Mouse (Mus musculus): ENCODE measurements around the gene Thoc7.
"Not testable (repeated sequence)": the region's sequence is repeated elsewhere in the genome, so short reads cannot be mapped to it uniquely, and the experiment has no call there.

Gene Thoc7

GRCm38 (mm10) chr14:13961401-13962112 lies at the start of gene Thoc7, which contains the start of gene Atxn7:
Gene Thoc7 (minus strand): TSS chr14:13961852.
Gene Atxn7 (plus strand): TSS chr14:13961440.
- peak; percentile 34 for DNase-seq (ENCODE audit: low spot score)

- DNase-seq (ENCODE audit: low spot score) = no peak
These were observed 48.1 kb upstream of the Thoc7 start for GRCm38 (mm10) chr14:14009712-14010111.

GRCm38 (mm10) chr14:14002771-14003170 lies 41.1 kb upstream of the Thoc7 start:
- DNase-seq (ENCODE audit: low spot score) = no peak

GRCm38 (mm10) chr14:13995206-13996097 lies 33.8 kb upstream of the Thoc7 start:
- no peak for DNase-seq (ENCODE audit: low spot score)

- no peak for DNase-seq (ENCODE audit: low spot score)
These were observed 29.1 kb upstream of the Thoc7 start for GRCm38 (mm10) chr14:13990741-13991140.

- DNase-seq (ENCODE audit: low spot score) = no peak
These were observed 26.7 kb upstream of the Thoc7 start for GRCm38 (mm10) chr14:13988397-13988796.

GRCm38 (mm10) chr14:13982174-13982573 lies 20.5 kb upstream of the Thoc7 start:
- DNase-seq (ENCODE audit: low spot score) = no peak

GRCm38 (mm10) chr14:13981286-13981685 lies 19.6 kb upstream of the Thoc7 start:
- DNase-seq (ENCODE audit: low spot score) = no peak

- no peak for DNase-seq (ENCODE audit: low spot score)
These were observed 15.8 kb upstream of the Thoc7 start for GRCm38 (mm10) chr14:13977498-13977897.

GRCm38 (mm10) chr14:13971644-13972234 lies 10.1 kb upstream of the Thoc7 start:
- DNase-seq (ENCODE audit: low spot score) = no peak

- DNase-seq (ENCODE audit: low spot score) = no peak
These were observed 8.9 kb upstream of the Thoc7 start for GRCm38 (mm10) chr14:13970513-13970912.

- no peak for DNase-seq (ENCODE audit: low spot score)
These were observed 6.8 kb upstream of the Thoc7 start for GRCm38 (mm10) chr14:13968476-13968875.

GRCm38 (mm10) chr14:13967607-13968006 lies 6.0 kb upstream of the Thoc7 start:
- no peak for DNase-seq (ENCODE audit: low spot score)

- DNase-seq (ENCODE audit: low spot score) = no peak
These were observed 1.9 kb upstream of the Thoc7 start for GRCm38 (mm10) chr14:13963527-13963926.

GRCm38 (mm10) chr14:13962476-13962875 lies 824 bp upstream of the Thoc7 start:
- no peak for DNase-seq (ENCODE audit: low spot score)

- peak; percentile 27 for DNase-seq (ENCODE audit: low spot score)
These were observed 948 bp downstream of the Thoc7 start for GRCm38 (mm10) chr14:13960482-13961325.

GRCm38 (mm10) chr14:13960079-13960478 lies 1.6 kb downstream of the Thoc7 start:
- no peak for DNase-seq (ENCODE audit: low spot score)

GRCm38 (mm10) chr14:13952151-13952550 lies 9.5 kb downstream of the Thoc7 start:
- DNase-seq (ENCODE audit: low spot score) = not testable (repeated sequence)

GRCm38 (mm10) chr14:13950401-13950800 lies 11.3 kb downstream of the Thoc7 start:
- DNase-seq (ENCODE audit: low spot score) = no peak

GRCm38 (mm10) chr14:13948345-13948744 lies 13.3 kb downstream of the Thoc7 start:
- no peak for DNase-seq (ENCODE audit: low spot score)

- no peak for DNase-seq (ENCODE audit: low spot score)
These were observed 17.0 kb downstream of the Thoc7 start for GRCm38 (mm10) chr14:13944686-13945085.

GRCm38 (mm10) chr14:13934052-13934371 lies 27.6 kb downstream of the Thoc7 start:
- no peak for DNase-seq (ENCODE audit: low spot score)

Measured in spleen, adult 12 weeks (tissue).